Mouse (Mus musculus) forebrain, postnatal 0 days (tissue): Measurements from ENCODE around the gene Elmo2. TPM values are rescaled to one million over a fixed set of nuclear protein-coding genes. Genes with fewer than 3 reads are reported as not detected.

Experiments
- ATAC-seq: fragments of 200-750 bp; cut with Nextera tagmentation; 2 replicates; pipeline ENCODE4 v1.8.0; 2017; ENCODE audit warnings: mild to moderate bottlenecking, moderate library complexity
- DNase-seq: peaks from one replicate; pipeline ENCODE4 v3.0.0-alpha.2; 2015
- H3K27ac ChIP-seq: fragments of 300-500 bp; sonication (generic); 2 replicates; pipeline ENCODE4 v1.5.1; 2014; ENCODE audit warnings: low read depth, mild to moderate bottlenecking, antibody characterized with exemption, low read length, moderate library complexity, mixed read lengths
- H3K27me3 ChIP-seq: fragments of 300-500 bp; sonication (generic); 2 replicates; pipeline ENCODE4 v1.6.1; 2014; ENCODE audit warnings: mild to moderate bottlenecking, low read length, mixed read lengths; ENCODE audit not compliant: insufficient read depth
- H3K36me3 ChIP-seq: fragments of 300-500 bp; sonication (generic); 2 replicates; pipeline ENCODE4 v1.6.1; 2014; ENCODE audit warnings: mild to moderate bottlenecking, moderate library complexity; ENCODE audit not compliant: insufficient read depth
- H3K4me1 ChIP-seq: fragments of 300-500 bp; sonication (generic); 2 replicates; pipeline ENCODE4 v1.6.1; 2014; ENCODE audit warnings: antibody characterized with exemption; ENCODE audit not compliant: insufficient read depth
- H3K4me2 ChIP-seq: fragments of 300-500 bp; sonication (generic); 2 replicates; pipeline ENCODE4 v1.6.1; 2014; ENCODE audit warnings: low read depth, mild to moderate bottlenecking, moderate library complexity
- H3K4me3 ChIP-seq: fragments of 300-500 bp; sonication (generic); 2 replicates; pipeline ENCODE4 v1.5.1; 2014; ENCODE audit warnings: low read depth, low read length, mixed read lengths
- H3K9ac ChIP-seq: fragments of 300-500 bp; sonication (generic); 2 replicates; pipeline ENCODE4 v1.6.1; 2014; ENCODE audit warnings: mild to moderate bottlenecking
- H3K9me3 ChIP-seq: fragments of 300-500 bp; sonication (generic); 2 replicates; pipeline ENCODE4 v1.6.1; 2016; ENCODE audit warnings: low read length
- CTCF ChIP-seq: sonication (generic); IDR thresholded peaks from 2 replicates; pipeline ENCODE4 v1.5.1; 2016; ENCODE audit warnings: antibody characterized with exemption, control low read depth, low read depth
- WGBS: fragments of 180-500 bp; shearing (Covaris S2); extraction: QIAGEN DNeasy Blood & Tissue Kit; methylation state at CpG from one replicate; pipeline ENCODE4 v1.1.7; 2014; 5-methylcytosine and 5-hydroxymethylcytosine counted together
- polyA plus RNA-seq: library from polyadenylated mRNA; unstranded; fragments of >200 nt; fragmentation: Nextera tagmentation; extraction: Ambion mirVana; gene quantifications from 2 replicates; pipeline ENCODE4 v1.2.1, GENCODE M21; 2015
- total RNA-seq: library from RNA; depleted of rRNA; stranded (reverse); fragments of >200 nt; gene quantifications from 2 replicates; pipeline ENCODE4 v1.2.3, GENCODE M21; 2014

Elmo2 gene
- total and polyA plus RNA-seq, 2 experiments from 2014 or later = 78.8 to 84.5 TPM

- Histone ChIP-seq H3K27me3 (no peaks in the 10 kb centered on the region), H3K4me3 (no peak overlapping the region), H3K9me3 (peaks cover 10% of the 10 kb centered on the region; the same call in 1 of the 2 replicates), H3K36me3 (no peaks in the 10 kb centered on the region; the same call in 1 of the 2 replicates), H3K9ac (no peak overlapping the region), H3K4me2 (no peak overlapping the region), H3K4me1 (no peaks in the 10 kb centered on the region), H3K27ac (no peak overlapping the region)
- ATAC-seq (peak; percentile 77), DNase-seq (peak; percentile 79)
- TF ChIP-seq CTCF = peak; percentile 77
- 16% methylated on average over 8 of the region's 8 CpGs for WGBS
Observed at GRCm38 (mm10) chr2:165349466-165349865, 23.2 kb upstream of the Elmo2 start.

- TF ChIP-seq CTCF = no peak
- no peaks in the 10 kb centered on the region for H3K9me3 ChIP-seq
- DNase-seq (no peak), ATAC-seq (no peak)
- H3K4me2 ChIP-seq = no peak overlapping the region
- 88% methylated on average over 5 of the region's 5 CpGs for WGBS
- no peaks in the 10 kb centered on the region for H3K4me1 ChIP-seq
- H3K9ac ChIP-seq = no peak overlapping the region
- H3K27me3 ChIP-seq = no peaks in the 10 kb centered on the region
- H3K4me3 ChIP-seq = no peak overlapping the region
- no peak overlapping the region for H3K27ac ChIP-seq
- no peaks in the 10 kb centered on the region for H3K36me3 ChIP-seq
Observed at GRCm38 (mm10) chr2:165346180-165346579, 19.9 kb upstream of the Elmo2 start.

DNA sequence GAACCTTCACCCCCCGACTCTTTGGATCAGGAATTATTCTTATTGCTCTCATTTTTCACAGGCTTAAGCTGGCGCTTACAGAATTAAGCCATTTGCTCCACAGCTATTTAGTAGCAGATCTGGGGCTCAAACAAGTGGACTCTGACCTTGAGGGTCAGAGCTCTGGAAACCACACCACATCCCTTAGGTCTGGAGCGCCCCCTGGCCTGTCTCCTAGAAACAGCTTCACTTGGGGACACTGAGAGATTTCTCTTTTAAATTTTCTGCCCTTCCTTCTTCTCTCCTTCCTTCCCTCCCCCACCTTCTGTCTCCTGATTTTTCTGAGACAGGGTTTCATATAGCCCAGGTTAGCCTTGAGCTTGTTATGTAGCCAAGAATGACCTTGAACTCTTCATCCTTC is 10.9 kb upstream of the Elmo2 start:
- Histone ChIP-seq H3K4me1 (no peaks in the 10 kb centered on the region), H3K4me2 (no peak overlapping the region), H3K27me3 (no peaks in the 10 kb centered on the region), H3K9me3 (no peaks in the 10 kb centered on the region), H3K4me3 (no peak overlapping the region), H3K9ac (no peak overlapping the region), H3K27ac (no peak overlapping the region), H3K36me3 (no peaks in the 10 kb centered on the region)
- DNase-seq (no peak), ATAC-seq (no peak)
- peak; percentile 56 for TF ChIP-seq CTCF
- WGBS = 30% methylated on average over 3 of the region's 3 CpGs

DNA sequence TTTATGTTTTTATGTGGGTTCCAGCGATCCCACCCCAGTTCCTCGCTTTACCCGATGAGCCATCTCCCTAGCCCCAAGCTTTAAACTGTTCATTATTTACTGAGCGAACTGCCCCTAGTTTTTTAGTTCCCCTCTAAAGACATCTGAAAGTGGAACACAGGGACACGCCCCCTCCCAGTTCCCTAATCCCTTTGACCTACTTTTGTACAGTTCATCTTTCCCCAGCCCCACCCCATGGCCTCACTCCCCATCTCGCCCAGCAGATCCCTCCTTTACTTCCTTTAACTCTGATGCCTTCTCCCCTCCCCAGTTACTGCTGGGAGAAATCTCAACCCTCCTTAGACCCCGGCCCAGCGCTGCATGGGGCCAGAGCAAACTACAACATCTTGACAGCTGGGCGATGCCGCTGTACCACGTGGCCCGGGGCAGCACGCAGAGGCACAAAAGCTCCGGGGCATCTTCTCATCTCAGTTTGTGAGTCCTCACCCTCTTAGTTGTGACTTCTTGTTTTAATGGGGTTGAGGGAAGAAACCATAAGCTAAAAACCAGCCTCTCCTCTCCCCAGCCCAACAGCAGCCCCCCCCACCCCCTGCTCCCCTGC is 6.4 kb upstream of the Elmo2 start:
- WGBS = 42% methylated on average over 14 of the region's 14 CpGs
- H3K4me2 ChIP-seq = no peak overlapping the region
- no peaks in the 10 kb centered on the region for H3K27me3 ChIP-seq
- ATAC-seq (no peak), DNase-seq (no peak)
- H3K27ac ChIP-seq = no peak overlapping the region
- H3K36me3 ChIP-seq = no peaks in the 10 kb centered on the region
- no peak overlapping the region for H3K4me3 ChIP-seq
- no peaks in the 10 kb centered on the region for H3K4me1 ChIP-seq
- no peaks in the 10 kb centered on the region for H3K9me3 ChIP-seq
- no peak overlapping the region for H3K9ac ChIP-seq
- TF ChIP-seq CTCF = no peak

DNA sequence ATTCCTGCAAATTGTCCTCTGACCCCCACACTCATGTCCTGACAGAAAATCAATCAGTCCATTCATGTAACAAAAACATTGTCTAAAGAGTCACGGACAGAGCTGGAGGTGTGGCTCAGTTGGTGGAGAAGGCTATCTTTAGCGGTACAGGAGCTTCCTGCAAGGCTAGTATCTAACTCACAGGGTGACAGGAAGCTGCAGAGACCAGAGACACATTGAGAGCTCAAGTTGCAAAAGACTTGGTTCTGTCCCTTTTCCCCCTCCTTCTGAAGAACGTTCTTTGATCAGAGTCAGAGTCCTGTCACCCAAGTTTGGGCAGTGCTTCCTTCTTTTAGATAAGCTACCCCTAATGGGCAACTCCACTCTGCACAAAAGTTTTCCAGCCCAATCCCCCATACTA is 3.4 kb upstream of the Elmo2 start:
- 48% methylated on average over 3 of the region's 3 CpGs for WGBS
- Histone ChIP-seq H3K4me1 (peaks cover 8% of the 10 kb centered on the region; the same call in 1 of the 2 replicates), H3K4me2 (no peak overlapping the region), H3K36me3 (no peaks in the 10 kb centered on the region), H3K9me3 (no peaks in the 10 kb centered on the region), H3K4me3 (no peak overlapping the region), H3K27ac (no peak overlapping the region), H3K9ac (no peak overlapping the region), H3K27me3 (no peaks in the 10 kb centered on the region)
- ATAC-seq (no peak), DNase-seq (no peak)
- no peak for TF ChIP-seq CTCF

GRCm38 (mm10) chr2:165328746-165329145 is 2.5 kb upstream of the Elmo2 start:
- no peaks in the 10 kb centered on the region for H3K9me3 ChIP-seq
- H3K4me1 ChIP-seq = peaks cover 17% of the 10 kb centered on the region; the same call in 1 of the 2 replicates
- DNase-seq (no peak), ATAC-seq (no peak)
- no peak overlapping the region for H3K9ac ChIP-seq
- no peak overlapping the region for H3K4me2 ChIP-seq
- H3K36me3 ChIP-seq = no peaks in the 10 kb centered on the region
- H3K27ac ChIP-seq = no peak overlapping the region
- H3K27me3 ChIP-seq = no peaks in the 10 kb centered on the region
- H3K4me3 ChIP-seq = no peak overlapping the region
- WGBS = 76% methylated on average over 5 of the region's 5 CpGs
- TF ChIP-seq CTCF = no peak

DNA sequence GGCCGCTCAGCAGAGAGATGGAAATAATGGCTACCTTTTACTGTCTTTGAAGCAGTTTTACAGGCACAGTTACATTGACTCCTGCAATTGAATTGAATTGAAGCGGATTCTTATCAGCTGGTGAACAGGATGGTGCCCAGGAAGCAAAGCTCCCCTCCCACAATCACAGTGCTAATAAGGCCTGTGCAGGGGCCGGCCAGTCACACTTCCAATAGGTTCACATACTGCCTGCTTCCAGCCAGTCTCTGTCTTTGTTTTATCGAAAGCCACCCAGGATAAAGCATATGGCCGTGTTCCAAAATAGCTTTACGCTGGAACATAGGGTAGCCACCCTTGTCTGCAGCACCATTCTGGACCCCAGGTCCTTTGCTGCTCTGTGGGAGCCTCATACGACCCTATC is 1.1 kb upstream of the Elmo2 start:
- no peak for TF ChIP-seq CTCF
- Histone ChIP-seq H3K4me3 (peak overlapping the region; percentile 57), H3K9ac (peak overlapping the region; percentile 62; the same call in 1 of the 2 replicates), H3K9me3 (no peaks in the 10 kb centered on the region), H3K36me3 (0 out of 2 replicates have a peak, but pooled peaks cover under 1% of the 10 kb centered on the region), H3K4me2 (peak overlapping the region; percentile 78), H3K27me3 (no peaks in the 10 kb centered on the region), H3K27ac (peak overlapping the region; percentile 89), H3K4me1 (peaks cover 17% of the 10 kb centered on the region; the same call in 1 of the 2 replicates)
- WGBS = 14% methylated on average over 7 of the region's 7 CpGs
- no peak for ATAC-seq
- DNase-seq = no peak
